Mouse (Mus musculus): ENCODE data around the gene Rabep2.

Gene Rabep2

GRCm38 (mm10) chr7:126491005-126491404 lies 62.4 kb downstream of the Rabep2 start:
- in situ Hi-C loops (cut with MboI, MseI), result no loop called here

- in situ Hi-C loops (cut with MboI, MseI), result no loop called here
Observed at GRCm38 (mm10) chr7:126491973-126492372, 63.4 kb downstream of the Rabep2 start.

- in situ Hi-C loops (cut with MboI, MseI), result no loop called here
Observed at GRCm38 (mm10) chr7:126494120-126494519, 65.6 kb downstream of the Rabep2 start.

- in situ Hi-C loops (cut with MboI, MseI), result no loop called here
Observed at GRCm38 (mm10) chr7:126496475-126496874, 67.9 kb downstream of the Rabep2 start.

GRCm38 (mm10) chr7:126497966-126498365 lies 69.4 kb downstream of the Rabep2 start:
- in situ Hi-C loops (cut with MboI, MseI), result no loop called here

Measured in T-helper 2 cell (primary cell).